Mouse (Mus musculus) brain, embryonic 14.5 days (tissue): ENCODE measurements around the gene Acbd5.

Source experiments
- CTCF ChIP-seq: fragments of 200-500 bp; IDR thresholded peaks from 2 replicates; pipeline ENCODE4 v1.5.1; 2012; ENCODE audit warnings: inconsistent platforms, mild to moderate bottlenecking, moderate library complexity, borderline replicate concordance; ENCODE audit not compliant: insufficient read depth, insufficient read length; ENCODE audit errors: extremely low read depth
- POLR2A ChIP-seq: fragments of 200-500 bp; IDR thresholded peaks from 2 replicates; pipeline ENCODE4 v1.6.1; 2012; ENCODE audit warnings: mild to moderate bottlenecking, inconsistent platforms, borderline replicate concordance; ENCODE audit not compliant: poor library complexity, insufficient read depth, insufficient read length, severe bottlenecking; ENCODE audit errors: extremely low read depth

GRCm38 (mm10) chr2:23076783-23077182, 8.8 kb downstream of the Acbd5 start:
- TF ChIP-seq POLR2A (no peak), CTCF (no peak)
